Mouse (Mus musculus) midbrain, postnatal 0 days (tissue): ENCODE data around the gene Chd9. TPM values are rescaled to one million over a fixed set of nuclear protein-coding genes. Genes with fewer than 3 reads are reported as not detected.

Experiments
- ATAC-seq: fragments of 200-750 bp; cut with Nextera tagmentation; 2 replicates; pipeline ENCODE4 v1.8.0; 2017; ENCODE audit warnings: moderate number of reproducible peaks, mild to moderate bottlenecking, moderate TSS enrichment, moderate library complexity; ENCODE audit not compliant: low FRiP score
- DNase-seq: peaks from one replicate; pipeline ENCODE4 v3.0.0-alpha.2; 2015; ENCODE audit warnings: low spot score
- H3K27ac ChIP-seq: fragments of 300-500 bp; sonication (generic); 2 replicates; pipeline ENCODE4 v1.5.1; 2014; ENCODE audit warnings: low read depth, mild to moderate bottlenecking, low read length, mixed read lengths
- H3K27me3 ChIP-seq: fragments of 300-500 bp; sonication (generic); 2 replicates; pipeline ENCODE4 v1.6.1; 2014; ENCODE audit warnings: low read length, control low read depth, mixed read lengths; ENCODE audit not compliant: insufficient read depth
- H3K36me3 ChIP-seq: fragments of 300-500 bp; sonication (generic); 2 replicates; pipeline ENCODE4 v1.6.1; 2014; ENCODE audit warnings: low read length, control low read depth, mixed read lengths; ENCODE audit not compliant: insufficient read depth
- H3K4me1 ChIP-seq: fragments of 300-500 bp; sonication (generic); 2 replicates; pipeline ENCODE4 v1.6.1; 2014; ENCODE audit warnings: mild to moderate bottlenecking, control low read depth, antibody characterized with exemption, low read length, mixed read lengths; ENCODE audit not compliant: insufficient read depth
- H3K4me2 ChIP-seq: fragments of 300-500 bp; sonication (generic); 2 replicates; pipeline ENCODE4 v1.6.1; 2014; ENCODE audit warnings: low read depth, mild to moderate bottlenecking, low read length, mixed read lengths; ENCODE audit not compliant: poor library complexity, severe bottlenecking
- H3K4me3 ChIP-seq: fragments of 300-500 bp; sonication (generic); 2 replicates; pipeline ENCODE4 v1.5.1; 2014; ENCODE audit warnings: low read depth, mild to moderate bottlenecking, low read length, moderate library complexity
- H3K9ac ChIP-seq: fragments of 300-500 bp; sonication (generic); replicated peaks from 2 replicates; pipeline ENCODE4 v1.6.1; 2014; ENCODE audit warnings: mild to moderate bottlenecking, low read length, moderate library complexity, mixed read lengths; ENCODE audit not compliant: poor library complexity, severe bottlenecking
- H3K9me3 ChIP-seq: fragments of 300-500 bp; sonication (generic); 2 replicates; pipeline ENCODE4 v1.6.1; 2016; ENCODE audit warnings: low read length, control low read depth
- CTCF ChIP-seq: IDR thresholded peaks from 2 replicates; pipeline ENCODE4 v1.5.1; 2016; ENCODE audit warnings: antibody characterized with exemption, mild to moderate bottlenecking
- WGBS: fragments of 180-500 bp; shearing (Covaris S2); extraction: QIAGEN DNeasy Blood & Tissue Kit; methylation state at CpG from one replicate; pipeline ENCODE4 v1.1.7; 2014; 5-methylcytosine and 5-hydroxymethylcytosine counted together
- polyA plus RNA-seq: library from polyadenylated mRNA; unstranded; fragments of >200 nt; fragmentation: Nextera tagmentation; extraction: Ambion mirVana; gene quantifications from 2 replicates; pipeline ENCODE4 v1.2.1, GENCODE M21; 2015
- total RNA-seq: library from RNA; depleted of rRNA; stranded (reverse); fragments of >200 nt; gene quantifications from 2 replicates; pipeline ENCODE4 v1.2.3, GENCODE M21; 2014

Gene Chd9
- total and polyA plus RNA-seq, 2 experiments from 2014 or later = 78.5 to 97.4 TPM

DNA sequence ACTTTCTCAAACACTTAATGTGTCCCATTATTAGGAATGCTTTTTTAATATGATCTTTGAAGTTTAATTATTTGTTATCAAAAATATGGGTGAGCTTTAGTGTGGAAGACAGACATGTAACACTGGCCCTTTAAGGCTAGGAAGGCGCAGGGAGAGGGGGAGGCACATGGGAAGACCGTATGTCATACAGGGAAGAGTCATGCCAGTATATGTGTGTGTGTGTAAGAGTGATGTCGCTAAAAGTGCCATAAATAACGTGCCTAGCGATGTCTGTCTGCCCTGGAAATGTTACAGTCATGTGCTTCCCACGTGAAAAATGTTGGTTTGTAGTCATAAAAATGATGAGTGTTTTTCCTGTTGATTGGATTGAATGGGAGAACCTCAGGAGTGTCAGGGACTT is 208.8 kb downstream of the Chd9 start:
- Histone ChIP-seq H3K4me2 (no peak overlapping the region), H3K4me1 (no peaks in the 10 kb centered on the region), H3K27me3 (no peaks in the 10 kb centered on the region), H3K9me3 (no peaks in the 10 kb centered on the region), H3K27ac (no peak overlapping the region), H3K36me3 (peaks cover 66% of the 10 kb centered on the region), H3K9ac (no peak overlapping the region), H3K4me3 (no peak overlapping the region)
- no peak for TF ChIP-seq CTCF
- no peak for ATAC-seq
- whole genome bisulfite sequencing = 88% methylated on average over 6 of the region's 6 CpGs
- no peak for DNase-seq

DNA sequence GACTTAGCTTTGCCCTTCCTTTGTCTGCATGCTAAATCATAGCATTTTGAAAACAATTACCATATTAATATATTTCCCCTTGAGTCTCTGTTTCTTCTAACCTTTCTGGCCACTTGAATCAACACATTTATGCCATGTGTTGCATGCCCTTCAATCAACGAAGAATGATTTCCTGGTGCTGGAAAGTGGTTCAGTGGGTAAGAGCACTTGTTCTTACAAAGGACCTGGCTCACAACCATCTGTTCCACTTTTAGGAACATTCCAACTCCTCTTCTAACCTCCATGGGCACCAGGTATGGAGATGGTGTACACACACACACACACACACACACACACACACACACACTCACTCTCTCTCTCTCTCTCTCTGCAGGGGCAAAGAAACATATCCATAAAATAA is 210.5 kb downstream of the Chd9 start:
- Histone ChIP-seq H3K27ac (no peak overlapping the region), H3K9me3 (no peaks in the 10 kb centered on the region), H3K4me2 (no peak overlapping the region), H3K4me3 (no peak overlapping the region), H3K9ac (no peak overlapping the region), H3K36me3 (peaks cover 73% of the 10 kb centered on the region), H3K4me1 (no peaks in the 10 kb centered on the region), H3K27me3 (no peaks in the 10 kb centered on the region)
- 100% methylated on average over 1 of the region's 1 CpGs for WGBS
- no peak for DNase-seq
- no peak for ATAC-seq
- no peak for TF ChIP-seq CTCF

GRCm38 (mm10) chr8:91046370-91046769 is 218.2 kb downstream of the Chd9 start:
- H3K9ac ChIP-seq = no peak overlapping the region
- no peak for ATAC-seq
- H3K27ac ChIP-seq = no peak overlapping the region
- H3K9me3 ChIP-seq = no peaks in the 10 kb centered on the region
- 93% methylated on average over 4 of the region's 4 CpGs for WGBS
- no peak for DNase-seq
- no peak overlapping the region for H3K4me3 ChIP-seq
- H3K4me1 ChIP-seq = no peaks in the 10 kb centered on the region
- H3K4me2 ChIP-seq = no peak overlapping the region
- no peak for TF ChIP-seq CTCF
- peaks cover 49% of the 10 kb centered on the region for H3K36me3 ChIP-seq
- H3K27me3 ChIP-seq = no peaks in the 10 kb centered on the region

DNA sequence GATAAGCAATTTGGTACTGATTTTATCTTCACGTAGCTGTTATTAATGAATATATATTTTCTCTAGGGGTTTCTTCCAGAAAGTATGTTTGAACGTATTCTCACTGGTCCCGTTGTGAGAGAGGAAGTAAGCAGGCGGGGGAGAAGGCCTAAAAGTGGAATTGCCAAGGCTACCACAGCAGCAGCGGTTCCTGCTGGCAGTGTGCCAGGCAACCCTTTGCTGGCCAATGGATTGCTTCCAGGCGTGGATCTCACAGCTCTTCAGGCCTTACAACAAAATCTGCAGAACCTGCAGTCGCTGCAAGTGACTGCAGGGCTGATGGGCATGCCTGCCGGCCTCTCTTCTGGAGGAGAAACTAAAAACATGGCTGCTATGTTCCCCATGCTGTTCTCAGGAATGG is 222.9 kb downstream of the Chd9 start:
- Histone ChIP-seq H3K9ac (no peak overlapping the region), H3K27me3 (no peaks in the 10 kb centered on the region), H3K4me1 (no peaks in the 10 kb centered on the region), H3K36me3 (peaks cover 21% of the 10 kb centered on the region), H3K4me2 (no peak overlapping the region), H3K27ac (no peak overlapping the region), H3K9me3 (no peaks in the 10 kb centered on the region), H3K4me3 (no peak overlapping the region)
- WGBS = 41% methylated on average over 8 of the region's 8 CpGs
- DNase-seq = peak; percentile 90
- no peak for ATAC-seq
- no peak for TF ChIP-seq CTCF

GRCm38 (mm10) chr8:91054418-91054817 is 226.3 kb downstream of the Chd9 start:
- WGBS = 96% methylated on average over 4 of the region's 4 CpGs
- H3K36me3 ChIP-seq = peaks cover 8% of the 10 kb centered on the region; the same call in 1 of the 2 replicates
- H3K9ac ChIP-seq = no peak overlapping the region
- no peak for DNase-seq
- H3K27ac ChIP-seq = no peak overlapping the region
- H3K27me3 ChIP-seq = no peaks in the 10 kb centered on the region
- no peaks in the 10 kb centered on the region for H3K9me3 ChIP-seq
- no peak for TF ChIP-seq CTCF
- no peak for ATAC-seq
- no peak overlapping the region for H3K4me2 ChIP-seq
- no peak overlapping the region for H3K4me3 ChIP-seq
- no peaks in the 10 kb centered on the region for H3K4me1 ChIP-seq

GRCm38 (mm10) chr8:91056848-91057247 is 228.7 kb downstream of the Chd9 start:
- ATAC-seq (no peak), DNase-seq (peak; percentile 50)
- H3K9ac ChIP-seq = no peak overlapping the region
- TF ChIP-seq CTCF = no peak
- H3K36me3 ChIP-seq = peaks cover under 1% of the 10 kb centered on the region; the same call in 1 of the 2 replicates
- 37% methylated on average over 3 of the region's 3 CpGs for WGBS
- no peak overlapping the region for H3K4me3 ChIP-seq
- H3K27ac ChIP-seq = no peak overlapping the region
- H3K27me3 ChIP-seq = no peaks in the 10 kb centered on the region
- H3K4me2 ChIP-seq = no peak overlapping the region
- H3K9me3 ChIP-seq = no peaks in the 10 kb centered on the region
- no peaks in the 10 kb centered on the region for H3K4me1 ChIP-seq
